Mouse (Mus musculus): ENCODE data around the gene Shb. TPM values are rescaled to one million over a fixed set of nuclear protein-coding genes. Genes with fewer than 3 reads are reported as not detected.

Gene Shb
- polyA plus RNA-seq, 1 experiment from 2014 or later: 2.6 TPM

GRCm38 (mm10) chr4:45522956-45523355, 9.3 kb downstream of the Shb start:
- H3K4me2 ChIP-seq (ENCODE audit: low read length): no peak overlapping the region
- no peak overlapping the region for H3K9ac ChIP-seq (ENCODE audit: low read depth, low read length)
- peaks cover 13% of the 10 kb centered on the region for H3K4me1 ChIP-seq (ENCODE audit: control insufficient read depth, insufficient read depth, low read depth, low read length)
- ATAC-seq: no peak
- H3K9me3 ChIP-seq (ENCODE audit: control insufficient read depth, low read length): no peaks in the 10 kb centered on the region
- no peak overlapping the region for H3K27ac ChIP-seq (ENCODE audit: low read depth, low read length)
- no peaks in the 10 kb centered on the region for H3K27me3 ChIP-seq (replicated peaks; ENCODE audit: control insufficient read depth, insufficient read depth, low read length)
- no peaks in the 10 kb centered on the region for H3K36me3 ChIP-seq (ENCODE audit: control insufficient read depth, insufficient read depth, low read length)
- no peak overlapping the region for H3K4me3 ChIP-seq (ENCODE audit: low read length)

GRCm38 (mm10) chr4:45522583-45522900, 9.7 kb downstream of the Shb start:
- H3K27ac ChIP-seq (ENCODE audit: low read depth, low read length): no peak overlapping the region
- H3K27me3 ChIP-seq (replicated peaks; ENCODE audit: control insufficient read depth, insufficient read depth, low read length): no peaks in the 10 kb centered on the region
- no peak overlapping the region for H3K9ac ChIP-seq (ENCODE audit: low read depth, low read length)
- no peaks in the 10 kb centered on the region for H3K36me3 ChIP-seq (ENCODE audit: control insufficient read depth, insufficient read depth, low read length)
- H3K9me3 ChIP-seq (ENCODE audit: control insufficient read depth, low read length): no peaks in the 10 kb centered on the region
- H3K4me2 ChIP-seq (ENCODE audit: low read length): no peak overlapping the region
- H3K4me1 ChIP-seq (ENCODE audit: control insufficient read depth, insufficient read depth, low read depth, low read length): peaks cover 11% of the 10 kb centered on the region
- no peak overlapping the region for H3K4me3 ChIP-seq (ENCODE audit: low read length)
- ATAC-seq: no peak
- WGBS: 69% methylated on average over 4 of the region's 4 CpGs

GRCm38 (mm10) chr4:45521705-45522582, 10.3 kb downstream of the Shb start:
- no peak overlapping the region for H3K9ac ChIP-seq (ENCODE audit: low read depth, low read length)
- no peak for ATAC-seq
- WGBS: 53% methylated on average over 9 of the region's 9 CpGs

GRCm38 (mm10) chr4:45520375-45520774, 11.9 kb downstream of the Shb start:
- Histone ChIP-seq H3K4me3 (ENCODE audit: low read length) (no peak overlapping the region), H3K36me3 (ENCODE audit: control insufficient read depth, insufficient read depth, low read length) (no peaks in the 10 kb centered on the region), H3K4me1 (ENCODE audit: control insufficient read depth, insufficient read depth, low read depth, low read length) (peaks cover 7% of the 10 kb centered on the region; the same call in 1 of the 2 replicates), H3K4me2 (ENCODE audit: low read length) (no peak overlapping the region), H3K27ac (ENCODE audit: low read depth, low read length) (no peak overlapping the region), H3K27me3 (replicated peaks; ENCODE audit: control insufficient read depth, insufficient read depth, low read length) (no peaks in the 10 kb centered on the region), H3K9ac (ENCODE audit: low read depth, low read length) (no peak overlapping the region), H3K9me3 (ENCODE audit: control insufficient read depth, low read length) (no peaks in the 10 kb centered on the region)
- no peak for ATAC-seq
- 82% methylated on average over 8 of the region's 8 CpGs for WGBS

More at GRCm38 (mm10) chr4:45521705-45522582, 10.3 kb downstream of the Shb start:
- Histone ChIP-seq H3K4me2 (ENCODE audit: low read length) (no peak overlapping the region), H3K27ac (ENCODE audit: low read depth, low read length) (no peak overlapping the region), H3K9me3 (ENCODE audit: control insufficient read depth, low read length) (no peaks in the 10 kb centered on the region), H3K4me1 (ENCODE audit: control insufficient read depth, insufficient read depth, low read depth, low read length) (peaks cover 10% of the 10 kb centered on the region), H3K27me3 (replicated peaks; ENCODE audit: control insufficient read depth, insufficient read depth, low read length) (no peaks in the 10 kb centered on the region), H3K36me3 (ENCODE audit: control insufficient read depth, insufficient read depth, low read length) (no peaks in the 10 kb centered on the region), H3K4me3 (ENCODE audit: low read length) (no peak overlapping the region)

- no peak overlapping the region for H3K4me3 ChIP-seq (ENCODE audit: low read length)
- peaks cover 23% of the 10 kb centered on the region for H3K4me1 ChIP-seq (ENCODE audit: control insufficient read depth, insufficient read depth, low read depth, low read length)
- 60% methylated on average over 4 of the region's 4 CpGs for WGBS
- H3K27me3 ChIP-seq (replicated peaks; ENCODE audit: control insufficient read depth, insufficient read depth, low read length): no peaks in the 10 kb centered on the region
- no peak overlapping the region for H3K9ac ChIP-seq (ENCODE audit: low read depth, low read length)
- H3K27ac ChIP-seq (ENCODE audit: low read depth, low read length): no peak overlapping the region
- H3K36me3 ChIP-seq (ENCODE audit: control insufficient read depth, insufficient read depth, low read length): no peaks in the 10 kb centered on the region
- ATAC-seq: no peak; the same call in 1 of the 2 replicates
- H3K4me2 ChIP-seq (ENCODE audit: low read length): no peak overlapping the region
- H3K9me3 ChIP-seq (ENCODE audit: control insufficient read depth, low read length): no peaks in the 10 kb centered on the region
Observed at GRCm38 (mm10) chr4:45517399-45517798, 14.9 kb downstream of the Shb start.

- Histone ChIP-seq H3K4me2 (ENCODE audit: low read length) (no peak overlapping the region), H3K9me3 (ENCODE audit: control insufficient read depth, low read length) (no peaks in the 10 kb centered on the region), H3K36me3 (ENCODE audit: control insufficient read depth, insufficient read depth, low read length) (no peaks in the 10 kb centered on the region), H3K27ac (ENCODE audit: low read depth, low read length) (no peak overlapping the region), H3K4me3 (ENCODE audit: low read length) (no peak overlapping the region), H3K27me3 (replicated peaks; ENCODE audit: control insufficient read depth, insufficient read depth, low read length) (no peaks in the 10 kb centered on the region), H3K4me1 (ENCODE audit: control insufficient read depth, insufficient read depth, low read depth, low read length) (peaks cover 21% of the 10 kb centered on the region), H3K9ac (ENCODE audit: low read depth, low read length) (no peak overlapping the region)
- ATAC-seq: no peak
- 76% methylated on average over 4 of the region's 4 CpGs for WGBS
Observed at GRCm38 (mm10) chr4:45515894-45516293, 16.4 kb downstream of the Shb start.

- no peaks in the 10 kb centered on the region for H3K27me3 ChIP-seq (replicated peaks; ENCODE audit: control insufficient read depth, insufficient read depth, low read length)
- WGBS: 12% methylated on average over 7 of the region's 7 CpGs
- no peak overlapping the region for H3K4me3 ChIP-seq (ENCODE audit: low read length)
- no peak overlapping the region for H3K27ac ChIP-seq (ENCODE audit: low read depth, low read length)
- ATAC-seq: no peak
- H3K4me2 ChIP-seq (ENCODE audit: low read length): no peak overlapping the region
- H3K4me1 ChIP-seq (ENCODE audit: control insufficient read depth, insufficient read depth, low read depth, low read length): peaks cover 28% of the 10 kb centered on the region
- H3K9ac ChIP-seq (ENCODE audit: low read depth, low read length): peak overlapping the region; percentile 30; the same call in 1 of the 2 replicates
- no peaks in the 10 kb centered on the region for H3K9me3 ChIP-seq (ENCODE audit: control insufficient read depth, low read length)
- H3K36me3 ChIP-seq (ENCODE audit: control insufficient read depth, insufficient read depth, low read length): no peaks in the 10 kb centered on the region
Observed at GRCm38 (mm10) chr4:45514406-45514805, 17.9 kb downstream of the Shb start.

GRCm38 (mm10) chr4:45513791-45514293, 18.4 kb downstream of the Shb start:
- Histone ChIP-seq H3K4me1 (ENCODE audit: control insufficient read depth, insufficient read depth, low read depth, low read length) (peaks cover 34% of the 10 kb centered on the region), H3K9ac (ENCODE audit: low read depth, low read length) (peak overlapping the region; percentile 30; the same call in 1 of the 2 replicates), H3K36me3 (ENCODE audit: control insufficient read depth, insufficient read depth, low read length) (no peaks in the 10 kb centered on the region), H3K4me2 (ENCODE audit: low read length) (peak overlapping the region; percentile 31), H3K9me3 (ENCODE audit: control insufficient read depth, low read length) (no peaks in the 10 kb centered on the region), H3K27ac (ENCODE audit: low read depth, low read length) (peak overlapping the region; percentile 42), H3K27me3 (replicated peaks; ENCODE audit: control insufficient read depth, insufficient read depth, low read length) (no peaks in the 10 kb centered on the region), H3K4me3 (ENCODE audit: low read length) (no peak overlapping the region)
- WGBS: 5% methylated on average over 10 of the region's 10 CpGs
- peak; percentile 22; the same call in 1 of the 2 replicates for ATAC-seq

- H3K27me3 ChIP-seq (replicated peaks; ENCODE audit: control insufficient read depth, insufficient read depth, low read length): no peaks in the 10 kb centered on the region
- H3K27ac ChIP-seq (ENCODE audit: low read depth, low read length): no peak overlapping the region; the same call in 1 of the 2 replicates
- H3K9me3 ChIP-seq (ENCODE audit: control insufficient read depth, low read length): no peaks in the 10 kb centered on the region
- no peak for ATAC-seq
- no peak overlapping the region for H3K4me2 ChIP-seq (ENCODE audit: low read length)
- WGBS: 68% methylated on average over 2 of the region's 2 CpGs
- H3K4me3 ChIP-seq (ENCODE audit: low read length): no peak overlapping the region
- H3K9ac ChIP-seq (ENCODE audit: low read depth, low read length): no peak overlapping the region
- no peaks in the 10 kb centered on the region for H3K36me3 ChIP-seq (ENCODE audit: control insufficient read depth, insufficient read depth, low read length)
- H3K4me1 ChIP-seq (ENCODE audit: control insufficient read depth, insufficient read depth, low read depth, low read length): peaks cover 39% of the 10 kb centered on the region
Observed at GRCm38 (mm10) chr4:45513340-45513739, 18.9 kb downstream of the Shb start.
